Mouse (Mus musculus): ENCODE results near the gene Gm8871.
"Not testable (repeated sequence)": the region's sequence is repeated elsewhere in the genome, so short reads cannot be mapped to it uniquely, and the experiment has no call there.

- TF ChIP-seq POLR2A (IDR thresholded peaks at IDR 0.05; ENCODE audit: insufficient read depth, low read depth, low read length); CTCF (IDR thresholded peaks at IDR 0.05); EP300 (IDR thresholded peaks at IDR 0.05; ENCODE audit: insufficient read depth, low read depth, low read length): not testable (repeated sequence)
Measured at GRCm38 (mm10) chr5:10947505-10947904, at the start of gene Gm8871, which contains the start of gene Gm8857.

All from heart, adult 2 months (tissue).